Comparison of ENCODE assay signal across 20 mouse cellular contexts in genomic region chr3:135686419-135686818, GRCm38 (mm10). TPM values are rescaled to one million over a fixed set of nuclear protein-coding genes. Genes with fewer than 3 reads are reported as not detected.
A peak's percentile ranks its signal among the peaks of the same experiment; 100 is the strongest.
DNase-seq lines count a peak whose midpoint lies in the region; ATAC-seq and TF ChIP-seq lines count a peak whose summit lies in the region.
"Had no signal": no experiment of that assay in that cellular context is flagged by ENCODE, and none has a peak within 500 bp of the region (broad histone marks: within the 10 kb centered on the region; RNA-seq: fewer than 3 reads in every experiment).

No protein-coding gene starts in this region.

- 56% methylated on average over 5 of the region's 5 CpGs for WGBS in heart, embryonic 12.5 days
- WGBS in lung, postnatal 0 days: 62% methylated on average over 5 of the region's 5 CpGs
- 80% methylated on average over 5 of the region's 5 CpGs for WGBS in midbrain, embryonic 11.5 days

- TF ChIP-seq CTCF in lung, postnatal 0 days (IDR thresholded peaks at IDR 0.05): no peak
- no peak for TF ChIP-seq CTCF in bone marrow macrophage, adult 2 months (IDR thresholded peaks at IDR 0.05; ENCODE audit: low read depth, low read length)

- H3K27ac ChIP-seq in heart, embryonic 12.5 days (ENCODE audit: poor library complexity, severe bottlenecking): peak overlapping the region; percentile 63
- H3K27ac ChIP-seq in lung, postnatal 0 days (ENCODE audit: low read length): no peak overlapping the region
- H3K27ac ChIP-seq in bone marrow macrophage, adult 2 months (ENCODE audit: insufficient read depth, low read depth, low read length): peak overlapping the region; percentile 88
- no peak overlapping the region for H3K27ac ChIP-seq in midbrain, embryonic 11.5 days (ENCODE audit: low read depth, low read length)
- H3K27ac ChIP-seq: hindbrain, embryonic 12.5 days; left cerebral cortex, adult 2 months; limb, embryonic 10.5 days; liver, embryonic 13.5 days; lung, embryonic 15.5 days; stomach, embryonic 15.5 days had no signal

- no peaks in the 10 kb centered on the region for H3K9me3 ChIP-seq in heart, embryonic 12.5 days (replicated peaks)
- no peaks in the 10 kb centered on the region for H3K9me3 ChIP-seq in lung, postnatal 0 days (ENCODE audit: low read length)
- H3K9me3 ChIP-seq in midbrain, embryonic 11.5 days (ENCODE audit: control insufficient read depth, low read length): no peaks in the 10 kb centered on the region
- H3K9me3 ChIP-seq: hindbrain, embryonic 12.5 days; limb, embryonic 10.5 days; liver, embryonic 13.5 days; lung, embryonic 15.5 days; stomach, embryonic 15.5 days had no signal

- H3K36me3 ChIP-seq in heart, embryonic 12.5 days: no peaks in the 10 kb centered on the region
- H3K36me3 ChIP-seq in lung, postnatal 0 days (ENCODE audit: insufficient read depth, low read length): no peaks in the 10 kb centered on the region
- no peaks in the 10 kb centered on the region for H3K36me3 ChIP-seq in midbrain, embryonic 11.5 days (ENCODE audit: control insufficient read depth, insufficient read depth, low read length)
- H3K36me3 ChIP-seq: hindbrain, embryonic 12.5 days; liver, embryonic 13.5 days; lung, embryonic 15.5 days; stomach, embryonic 15.5 days had no signal

- peak overlapping the region; percentile 14; the same call in 1 of the 2 replicates for H3K4me2 ChIP-seq in heart, embryonic 12.5 days
- H3K4me2 ChIP-seq in lung, postnatal 0 days (replicated peaks; ENCODE audit: low read depth, low read length): no peak overlapping the region
- no peak overlapping the region for H3K4me2 ChIP-seq in midbrain, embryonic 11.5 days
- H3K4me2 ChIP-seq: hindbrain, embryonic 12.5 days; liver, embryonic 13.5 days; lung, embryonic 15.5 days; stomach, embryonic 15.5 days had no signal

- H3K4me3 ChIP-seq in heart, embryonic 12.5 days: no peak overlapping the region
- no peak overlapping the region for H3K4me3 ChIP-seq in lung, postnatal 0 days (ENCODE audit: low read depth, low read length)
- H3K4me3 ChIP-seq in bone marrow macrophage, adult 2 months (ENCODE audit: insufficient read depth, low read length): peak overlapping the region; percentile 51
- H3K4me3 ChIP-seq in midbrain, embryonic 11.5 days (ENCODE audit: low read depth, low read length): no peak overlapping the region
- H3K4me3 ChIP-seq: erythroblast, embryonic 14.5 days; hindbrain, embryonic 12.5 days; left cerebral cortex, adult 2 months; limb, embryonic 10.5 days; liver, embryonic 13.5 days; lung, embryonic 15.5 days; stomach, embryonic 15.5 days had no signal

- H3K4me1 ChIP-seq in heart, embryonic 12.5 days (replicated peaks): peaks cover 58% of the 10 kb centered on the region
- peaks cover 24% of the 10 kb centered on the region for H3K4me1 ChIP-seq in lung, postnatal 0 days (ENCODE audit: insufficient read depth, low read depth, low read length)
- H3K4me1 ChIP-seq in bone marrow macrophage, adult 2 months (ENCODE audit: control insufficient read depth, insufficient read depth, low read length): peaks cover 55% of the 10 kb centered on the region
- H3K4me1 ChIP-seq in midbrain, embryonic 11.5 days (ENCODE audit: control insufficient read depth, insufficient read depth, low read length): peaks cover 16% of the 10 kb centered on the region

- H3K9ac ChIP-seq in heart, embryonic 12.5 days: no peak overlapping the region
- no peak overlapping the region for H3K9ac ChIP-seq in lung, postnatal 0 days (replicated peaks; ENCODE audit: low read depth)
- H3K9ac ChIP-seq in midbrain, embryonic 11.5 days (ENCODE audit: low read length): no peak overlapping the region
- H3K9ac ChIP-seq: hindbrain, embryonic 12.5 days; liver, embryonic 13.5 days; lung, embryonic 15.5 days; stomach, embryonic 15.5 days had no signal

- H3K27me3 ChIP-seq in heart, embryonic 12.5 days (replicated peaks): no peaks in the 10 kb centered on the region
- H3K27me3 ChIP-seq in lung, postnatal 0 days (replicated peaks; ENCODE audit: insufficient read depth, low read length): no peaks in the 10 kb centered on the region
- H3K27me3 ChIP-seq in midbrain, embryonic 11.5 days (ENCODE audit: control insufficient read depth, insufficient read depth, low read length): no peaks in the 10 kb centered on the region
- H3K27me3 ChIP-seq: hindbrain, embryonic 12.5 days; lung, embryonic 15.5 days; stomach, embryonic 15.5 days had no signal

- ATAC-seq in heart, embryonic 12.5 days (ENCODE audit: insufficient number of reproducible peaks, low FRiP score): no peak
- no peak for ATAC-seq in lung, postnatal 0 days
- peak; percentile 60 for ATAC-seq in monocyte, adult 5-6 weeks (replicated peaks; ENCODE audit: insufficient number of reproducible peaks, low FRiP score, low TSS enrichment, poor library complexity, severe bottlenecking)
- no peak for ATAC-seq in midbrain, embryonic 11.5 days (ENCODE audit: low FRiP score)
- ATAC-seq: forebrain, embryonic 14.5 days; intestine, embryonic 16.5 days had no signal

- no peak for TF ChIP-seq EP300 in lung, postnatal 0 days (IDR thresholded peaks at IDR 0.05)

- no peak for TF ChIP-seq POLR2A in bone marrow macrophage, adult 2 months (IDR thresholded peaks at IDR 0.05; ENCODE audit: borderline replicate concordance, low read depth, low read length)

- DNase-seq in heart, adult 11 months: no peak
- peak; percentile 6 for DNase-seq in lung, postnatal 0 days (ENCODE audit: low spot score)
- no peak for DNase-seq in lung, postnatal 25 days (ENCODE audit: low spot score)
- DNase-seq in midbrain, embryonic 11.5 days (ENCODE audit: low spot score, missing footprints): no peak
- no peak for DNase-seq in right cerebral cortex, postnatal 14 days
- DNase-seq: cerebellum, postnatal 10 days; gastrocnemius, postnatal 36 days; kidney, postnatal 14 days; liver, embryonic 13.5 days had no signal

RNA-seq across cellular contexts. Expression of gene Nfkb1, which starts 4.9 kb away (rescaled TPM):
- polyA plus RNA-seq in heart, embryonic 12.5 days (2016; fragmentation: Nextera tagmentation; extraction: Ambion mirVana): 14.3 and 16.6 TPM in 2 replicates
- polyA plus RNA-seq in lung, postnatal 0 days (2015; fragmentation: Nextera tagmentation; extraction: Ambion mirVana): 35.9 and 40.5 TPM in 2 replicates
- polyA plus RNA-seq in bone marrow macrophage, adult 2 months (2012; ENCODE audit: insufficient read depth, insufficient read length, missing spikeins): 106 and 111 TPM in 2 replicates
- 259 to 315 TPM (median 292 TPM) in 3 replicates for total RNA-seq in monocyte, adult 5-6 weeks (2017)
- 10.5 and 10.8 TPM in 2 replicates for polyA plus RNA-seq in midbrain, embryonic 11.5 days (2014; fragmentation: Nextera tagmentation; extraction: Ambion mirVana)

Comparison
In these comparisons a context has a peak if more than half of its experiments do, and no peak if none do; other contexts are left out.
1. H3K27ac ChIP-seq: peak in heart, embryonic 12.5 days (single experiment) and bone marrow macrophage, adult 2 months (single experiment); none in lung, postnatal 0 days (single experiment) and midbrain, embryonic 11.5 days (single experiment).